Mouse (Mus musculus): ENCODE data around the gene Klhdc1. TPM values are rescaled to one million over a fixed set of nuclear protein-coding genes. Genes with fewer than 3 reads are reported as not detected.

Gene Klhdc1
- polyA plus RNA-seq, 1 experiment from 2014 or later, result 12.7 TPM

- Histone ChIP-seq H3K27me3 (ENCODE audit: control insufficient read depth, insufficient read depth, low read length) (no peaks in the 10 kb centered on the region), H3K9ac (ENCODE audit: low read length) (no peak overlapping the region), H3K4me3 (ENCODE audit: low read length) (no peak overlapping the region), H3K4me1 (ENCODE audit: control insufficient read depth, insufficient read depth, low read length) (no peaks in the 10 kb centered on the region), H3K27ac (ENCODE audit: low read length) (no peak overlapping the region), H3K9me3 (replicated peaks; ENCODE audit: control insufficient read depth, low read length) (no peaks in the 10 kb centered on the region), H3K36me3 (ENCODE audit: control insufficient read depth, insufficient read depth) (peaks cover 20% of the 10 kb centered on the region), H3K4me2 (ENCODE audit: low read depth, low read length) (no peak overlapping the region)
- 83% methylated on average over 7 of the region's 7 CpGs for WGBS
- no peak for ATAC-seq (replicated peaks; ENCODE audit: extremely low read depth, insufficient read depth, low FRiP score)
Measured at GRCm38 (mm10) chr12:69216587-69216986, 24.4 kb upstream of the Klhdc1 start.

- Histone ChIP-seq H3K9ac (ENCODE audit: low read length) (no peak overlapping the region), H3K27ac (ENCODE audit: low read length) (no peak overlapping the region), H3K9me3 (replicated peaks; ENCODE audit: control insufficient read depth, low read length) (no peaks in the 10 kb centered on the region), H3K4me1 (ENCODE audit: control insufficient read depth, insufficient read depth, low read length) (no peaks in the 10 kb centered on the region), H3K27me3 (ENCODE audit: control insufficient read depth, insufficient read depth, low read length) (no peaks in the 10 kb centered on the region), H3K4me3 (ENCODE audit: low read length) (no peak overlapping the region), H3K36me3 (ENCODE audit: control insufficient read depth, insufficient read depth) (peaks cover 11% of the 10 kb centered on the region), H3K4me2 (ENCODE audit: low read depth, low read length) (no peak overlapping the region)
- ATAC-seq (replicated peaks; ENCODE audit: extremely low read depth, insufficient read depth, low FRiP score), result no peak
- WGBS, result 88% methylated on average over 19 of the region's 19 CpGs
Measured at GRCm38 (mm10) chr12:69220613-69221277, 20.2 kb upstream of the Klhdc1 start.

- Histone ChIP-seq H3K4me1 (ENCODE audit: control insufficient read depth, insufficient read depth, low read length) (peaks cover 5% of the 10 kb centered on the region; the same call in 1 of the 2 replicates), H3K27ac (ENCODE audit: low read length) (peak within 1 kb of the TSS; percentile 88), H3K9ac (ENCODE audit: low read length) (peak within 1 kb of the TSS; percentile 80), H3K9me3 (replicated peaks; ENCODE audit: control insufficient read depth, low read length) (no peaks in the 10 kb centered on the region), H3K36me3 (ENCODE audit: control insufficient read depth, insufficient read depth) (0 out of 2 replicates have a peak, but pooled peaks cover 2% of the 10 kb centered on the region), H3K4me3 (ENCODE audit: low read length) (peak within 1 kb of the TSS; percentile 88), H3K27me3 (ENCODE audit: control insufficient read depth, insufficient read depth, low read length) (no peaks in the 10 kb centered on the region), H3K4me2 (ENCODE audit: low read depth, low read length) (peak within 1 kb of the TSS; percentile 79)
- peak; percentile 95 for ATAC-seq (replicated peaks; ENCODE audit: extremely low read depth, insufficient read depth, low FRiP score)
- under 1% methylated on average over 37 of the region's 37 CpGs for WGBS
Measured at GRCm38 (mm10) chr12:69227776-69228466, 13.1 kb upstream of the Klhdc1 start, which contains the start of gene Pole2. TSS of gene Pole2 (minus strand) at chr12:69228195.

- no peak overlapping the region for H3K9ac ChIP-seq (ENCODE audit: low read length)
- no peak overlapping the region for H3K27ac ChIP-seq (ENCODE audit: low read length)
- H3K4me3 ChIP-seq (ENCODE audit: low read length), result no peak overlapping the region
- WGBS, result 66% methylated on average over 2 of the region's 2 CpGs
- no peaks in the 10 kb centered on the region for H3K9me3 ChIP-seq (replicated peaks; ENCODE audit: control insufficient read depth, low read length)
- no peak overlapping the region for H3K4me2 ChIP-seq (ENCODE audit: low read depth, low read length)
- no peaks in the 10 kb centered on the region for H3K27me3 ChIP-seq (ENCODE audit: control insufficient read depth, insufficient read depth, low read length)
- H3K4me1 ChIP-seq (ENCODE audit: control insufficient read depth, insufficient read depth, low read length), result peaks cover 5% of the 10 kb centered on the region; the same call in 1 of the 2 replicates
- ATAC-seq (replicated peaks; ENCODE audit: extremely low read depth, insufficient read depth, low FRiP score), result no peak
- H3K36me3 ChIP-seq (ENCODE audit: control insufficient read depth, insufficient read depth), result 0 out of 2 replicates have a peak, but pooled peaks cover 2% of the 10 kb centered on the region
Measured at GRCm38 (mm10) chr12:69229251-69229650, 11.7 kb upstream of the Klhdc1 start.

GRCm38 (mm10) chr12:69235782-69236181 is 5.2 kb upstream of the Klhdc1 start:
- Histone ChIP-seq H3K4me2 (ENCODE audit: low read depth, low read length) (no peak overlapping the region), H3K9ac (ENCODE audit: low read length) (no peak overlapping the region), H3K9me3 (replicated peaks; ENCODE audit: control insufficient read depth, low read length) (no peaks in the 10 kb centered on the region), H3K27me3 (ENCODE audit: control insufficient read depth, insufficient read depth, low read length) (no peaks in the 10 kb centered on the region), H3K36me3 (ENCODE audit: control insufficient read depth, insufficient read depth) (no peaks in the 10 kb centered on the region), H3K4me1 (ENCODE audit: control insufficient read depth, insufficient read depth, low read length) (no peaks in the 10 kb centered on the region), H3K4me3 (ENCODE audit: low read length) (no peak overlapping the region), H3K27ac (ENCODE audit: low read length) (no peak overlapping the region)
- no peak for ATAC-seq (replicated peaks; ENCODE audit: extremely low read depth, insufficient read depth, low FRiP score)
- WGBS, result 84% methylated on average over 6 of the region's 6 CpGs

- Histone ChIP-seq H3K4me3 (ENCODE audit: low read length) (no peak overlapping the region), H3K9me3 (replicated peaks; ENCODE audit: control insufficient read depth, low read length) (no peaks in the 10 kb centered on the region), H3K36me3 (ENCODE audit: control insufficient read depth, insufficient read depth) (no peaks in the 10 kb centered on the region), H3K27me3 (ENCODE audit: control insufficient read depth, insufficient read depth, low read length) (no peaks in the 10 kb centered on the region), H3K9ac (ENCODE audit: low read length) (no peak overlapping the region), H3K27ac (ENCODE audit: low read length) (no peak overlapping the region), H3K4me1 (ENCODE audit: control insufficient read depth, insufficient read depth, low read length) (0 out of 2 replicates have a peak, but pooled peaks cover 2% of the 10 kb centered on the region), H3K4me2 (ENCODE audit: low read depth, low read length) (no peak overlapping the region)
- 39% methylated on average over 3 of the region's 3 CpGs for WGBS
- no peak for ATAC-seq (replicated peaks; ENCODE audit: extremely low read depth, insufficient read depth, low FRiP score)
Measured at GRCm38 (mm10) chr12:69238284-69238683, 2.7 kb upstream of the Klhdc1 start.

- 0% methylated on average over 3 of the region's 3 CpGs for WGBS
- H3K27ac ChIP-seq (ENCODE audit: low read length), result peak overlapping the region; percentile 81
- H3K27me3 ChIP-seq (ENCODE audit: control insufficient read depth, insufficient read depth, low read length), result no peaks in the 10 kb centered on the region
- H3K36me3 ChIP-seq (ENCODE audit: control insufficient read depth, insufficient read depth), result no peaks in the 10 kb centered on the region
- peak overlapping the region; percentile 85 for H3K9ac ChIP-seq (ENCODE audit: low read length)
- peak overlapping the region; percentile 76 for H3K4me2 ChIP-seq (ENCODE audit: low read depth, low read length)
- peak overlapping the region; percentile 86 for H3K4me3 ChIP-seq (ENCODE audit: low read length)
- H3K9me3 ChIP-seq (replicated peaks; ENCODE audit: control insufficient read depth, low read length), result no peaks in the 10 kb centered on the region
- H3K4me1 ChIP-seq (ENCODE audit: control insufficient read depth, insufficient read depth, low read length), result 0 out of 2 replicates have a peak, but pooled peaks cover 2% of the 10 kb centered on the region
- ATAC-seq (replicated peaks; ENCODE audit: extremely low read depth, insufficient read depth, low FRiP score), result peak; percentile 15; the same call in 1 of the 2 replicates
Measured at GRCm38 (mm10) chr12:69241405-69241770, 412 bp downstream of the Klhdc1 start.

GRCm38 (mm10) chr12:69241771-69242431 is 925 bp downstream of the Klhdc1 start:
- H3K9me3 ChIP-seq (replicated peaks; ENCODE audit: control insufficient read depth, low read length), result no peaks in the 10 kb centered on the region
- H3K36me3 ChIP-seq (ENCODE audit: control insufficient read depth, insufficient read depth), result no peaks in the 10 kb centered on the region
- peak overlapping the region; percentile 85 for H3K9ac ChIP-seq (ENCODE audit: low read length)
- no peaks in the 10 kb centered on the region for H3K27me3 ChIP-seq (ENCODE audit: control insufficient read depth, insufficient read depth, low read length)
- under 1% methylated on average over 64 of the region's 64 CpGs for WGBS
- H3K4me2 ChIP-seq (ENCODE audit: low read depth, low read length), result peak overlapping the region; percentile 76
- peak overlapping the region; percentile 81 for H3K27ac ChIP-seq (ENCODE audit: low read length)
- peak overlapping the region; percentile 86 for H3K4me3 ChIP-seq (ENCODE audit: low read length)
- H3K4me1 ChIP-seq (ENCODE audit: control insufficient read depth, insufficient read depth, low read length), result 0 out of 2 replicates have a peak, but pooled peaks cover 2% of the 10 kb centered on the region
- peak; percentile 90 for ATAC-seq (replicated peaks; ENCODE audit: extremely low read depth, insufficient read depth, low FRiP score)
